Mouse (Mus musculus) heart, embryonic 10.5 days (tissue): Measurements from ENCODE around the gene Arhgap18. TPM values are rescaled to one million over a fixed set of nuclear protein-coding genes. Genes with fewer than 3 reads are reported as not detected.
"Not testable (repeated sequence)": the region's sequence is repeated elsewhere in the genome, so short reads cannot be mapped to it uniquely, and the experiment has no call there.

Experiments
- DNase-seq: peaks from one replicate; pipeline ENCODE4 v3.0.0-alpha.2; 2017; ENCODE audit warnings: low spot score
- H3K27ac ChIP-seq: fragments of 300-500 bp; sonication (generic); 2 replicates; pipeline ENCODE4 v1.5.1; 2016; ENCODE audit warnings: mild to moderate bottlenecking
- H3K27me3 ChIP-seq: fragments of 300-500 bp; sonication (generic); 2 replicates; pipeline ENCODE4 v1.6.1; 2016; ENCODE audit warnings: mild to moderate bottlenecking; ENCODE audit not compliant: poor library complexity, insufficient read depth, severe bottlenecking
- H3K36me3 ChIP-seq: fragments of 300-500 bp; sonication (generic); 2 replicates; pipeline ENCODE4 v1.6.1; 2016; ENCODE audit warnings: mild to moderate bottlenecking, moderate library complexity
- H3K4me1 ChIP-seq: fragments of 300-500 bp; sonication (generic); 2 replicates; pipeline ENCODE4 v1.6.1; 2016; ENCODE audit warnings: mild to moderate bottlenecking
- H3K4me3 ChIP-seq: fragments of 300-500 bp; sonication (generic); 2 replicates; pipeline ENCODE4 v1.5.1; 2016; ENCODE audit warnings: mild to moderate bottlenecking, moderate library complexity
- H3K9me3 ChIP-seq: fragments of 300-500 bp; sonication (generic); 2 replicates; pipeline ENCODE4 v1.6.1; 2016; ENCODE audit warnings: mild to moderate bottlenecking, moderate library complexity
- WGBS: fragments of 180-500 bp; shearing (Covaris S2); methylation state at CpG from one replicate; pipeline ENCODE4 v1.1.7; 2016; 5-methylcytosine and 5-hydroxymethylcytosine counted together
- polyA plus RNA-seq: library from polyadenylated mRNA; unstranded; fragments of >200 nt; fragmentation: Nextera tagmentation; extraction: Ambion mirVana; gene quantifications from 2 replicates; pipeline ENCODE4 v1.2.1, GENCODE M21; 2016

Arhgap18 gene
- polyA plus RNA-seq, 1 experiment from 2014 or later = 12.8 TPM

DNA sequence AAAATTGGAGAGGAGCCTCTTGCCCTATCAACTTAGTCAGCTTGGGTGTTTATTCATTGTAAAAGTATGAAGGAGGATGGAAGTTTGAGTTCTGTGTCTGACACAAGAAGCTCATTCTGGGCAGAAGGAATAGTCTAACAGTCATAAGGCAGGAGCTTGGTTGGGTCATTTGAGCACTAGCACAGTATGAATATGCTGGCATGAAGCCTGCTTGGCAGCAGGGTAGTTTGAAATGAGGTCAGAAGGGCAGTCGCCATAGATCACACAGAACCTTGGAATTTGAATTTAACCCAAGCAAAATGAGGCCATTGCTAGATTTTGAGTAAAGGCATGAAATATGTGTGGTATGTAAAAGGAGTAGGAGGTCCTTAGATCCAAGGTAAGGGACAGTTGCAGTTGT is 139.9 kb downstream of the Arhgap18 start:
- H3K4me1 ChIP-seq = no peaks in the 10 kb centered on the region
- WGBS = 75% methylated on average over 1 of the region's 1 CpGs

DNA sequence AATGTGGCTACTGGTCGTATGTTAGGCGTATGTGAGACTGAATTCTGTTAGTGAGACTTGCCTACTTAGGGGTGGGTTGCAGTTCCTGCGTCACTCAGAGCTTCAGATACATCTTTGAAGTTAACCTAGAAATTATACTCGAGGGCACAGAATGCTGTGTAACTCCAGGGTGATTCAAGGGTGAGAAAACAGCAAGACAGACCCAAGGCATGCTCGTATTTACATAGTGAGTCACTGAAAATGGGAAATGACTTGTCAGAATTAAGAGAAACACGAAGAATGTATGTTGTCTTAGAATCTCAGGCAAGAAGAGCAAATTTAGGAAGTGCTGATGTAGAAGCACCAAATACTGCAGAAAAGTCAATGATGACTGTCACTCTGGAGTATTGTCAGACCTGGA is 142.5 kb downstream of the Arhgap18 start:
- 74% methylated on average over 6 of the region's 6 CpGs for WGBS
- Histone ChIP-seq H3K36me3 (no peaks in the 10 kb centered on the region), H3K27me3 (no peaks in the 10 kb centered on the region), H3K27ac (no peak overlapping the region), H3K4me3 (no peak overlapping the region), H3K4me1 (no peaks in the 10 kb centered on the region), H3K9me3 (no peaks in the 10 kb centered on the region)
- no peak for DNase-seq

More for the DNA sequence above, 139.9 kb downstream of the Arhgap18 start:
- Histone ChIP-seq H3K4me3 (no peak overlapping the region), H3K27me3 (no peaks in the 10 kb centered on the region), H3K27ac (no peak overlapping the region), H3K36me3 (no peaks in the 10 kb centered on the region), H3K9me3 (no peaks in the 10 kb centered on the region)
- no peak for DNase-seq

DNA sequence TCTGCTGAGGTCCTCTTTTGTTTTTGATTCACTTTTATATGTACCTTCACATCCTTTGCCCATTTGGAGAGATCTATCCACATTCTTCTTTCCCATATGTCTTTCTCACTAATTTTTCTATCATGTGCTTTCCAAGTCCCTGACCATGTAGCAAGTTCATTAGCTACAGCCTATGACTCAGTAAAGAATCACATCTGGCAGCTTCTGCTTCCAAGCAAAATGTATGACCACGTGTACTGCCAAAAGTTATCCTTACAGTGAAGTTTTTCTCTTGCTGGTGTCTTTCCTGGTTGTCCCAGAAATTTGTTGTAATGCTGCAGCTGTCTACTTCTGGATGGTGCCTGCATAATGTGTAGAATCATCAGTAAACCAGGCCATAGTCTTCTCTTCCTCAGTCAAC is 147.2 kb downstream of the Arhgap18 start:
- WGBS = 80% methylated on average over 1 of the region's 1 CpGs

DNA sequence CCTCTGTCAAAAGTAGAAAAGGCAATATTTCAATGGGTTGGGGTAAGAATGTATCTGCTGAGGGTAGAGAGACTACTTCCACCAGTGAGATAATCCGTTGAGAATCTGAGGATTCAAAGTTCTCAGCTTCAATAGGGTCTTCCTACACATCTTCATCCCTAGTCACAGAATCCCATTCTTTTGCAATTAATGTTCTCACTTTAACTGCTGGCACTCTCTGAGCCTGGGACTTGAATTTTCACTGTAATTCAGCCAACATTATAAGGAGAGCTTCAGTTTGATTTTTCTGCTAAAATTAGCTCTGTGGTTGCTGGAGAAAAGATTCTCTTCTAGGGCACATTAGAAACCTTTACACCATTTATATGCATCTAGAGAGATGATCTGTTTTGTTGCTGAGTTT is 150.6 kb downstream of the Arhgap18 start:
- WGBS = 86% methylated on average over 1 of the region's 1 CpGs
- DNase-seq = no peak
- Histone ChIP-seq H3K4me3 (no peak overlapping the region), H3K9me3 (no peaks in the 10 kb centered on the region), H3K4me1 (no peaks in the 10 kb centered on the region), H3K27ac (no peak overlapping the region), H3K36me3 (peaks cover 3% of the 10 kb centered on the region; the same call in 1 of the 2 replicates), H3K27me3 (no peaks in the 10 kb centered on the region)

More for the DNA sequence above, 147.2 kb downstream of the Arhgap18 start:
- no peaks in the 10 kb centered on the region for H3K27me3 ChIP-seq
- H3K4me1 ChIP-seq = no peaks in the 10 kb centered on the region
- DNase-seq = no peak
- no peak overlapping the region for H3K27ac ChIP-seq
- no peak overlapping the region for H3K4me3 ChIP-seq
- H3K36me3 ChIP-seq = no peaks in the 10 kb centered on the region
- H3K9me3 ChIP-seq = no peaks in the 10 kb centered on the region

DNA sequence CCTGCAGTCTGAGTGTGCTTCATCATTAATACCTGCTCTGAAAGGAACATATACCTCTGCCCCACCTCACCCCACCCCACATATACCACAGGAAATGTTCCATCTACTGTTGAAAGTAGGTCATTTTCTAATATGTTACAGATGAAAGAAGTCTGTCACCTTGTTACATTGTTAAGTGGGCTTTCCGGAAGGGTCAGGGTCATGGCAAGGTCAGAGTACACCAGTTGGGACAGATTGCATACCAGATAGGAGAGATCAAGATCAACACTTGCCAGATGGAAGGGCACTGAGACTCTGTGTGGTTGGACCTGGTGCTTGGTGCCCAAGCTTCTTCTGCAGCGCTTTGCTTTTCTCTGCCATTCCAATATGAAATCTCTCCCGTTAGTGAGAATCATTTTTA is 158.0 kb downstream of the Arhgap18 start:
- DNase-seq = no peak
- H3K36me3 ChIP-seq = peaks cover 3% of the 10 kb centered on the region; the same call in 1 of the 2 replicates
- H3K27ac ChIP-seq = no peak overlapping the region
- H3K4me1 ChIP-seq = no peaks in the 10 kb centered on the region
- no peak overlapping the region for H3K4me3 ChIP-seq
- no peaks in the 10 kb centered on the region for H3K27me3 ChIP-seq
- no peaks in the 10 kb centered on the region for H3K9me3 ChIP-seq
- WGBS = 80% methylated on average over 3 of the region's 3 CpGs

DNA sequence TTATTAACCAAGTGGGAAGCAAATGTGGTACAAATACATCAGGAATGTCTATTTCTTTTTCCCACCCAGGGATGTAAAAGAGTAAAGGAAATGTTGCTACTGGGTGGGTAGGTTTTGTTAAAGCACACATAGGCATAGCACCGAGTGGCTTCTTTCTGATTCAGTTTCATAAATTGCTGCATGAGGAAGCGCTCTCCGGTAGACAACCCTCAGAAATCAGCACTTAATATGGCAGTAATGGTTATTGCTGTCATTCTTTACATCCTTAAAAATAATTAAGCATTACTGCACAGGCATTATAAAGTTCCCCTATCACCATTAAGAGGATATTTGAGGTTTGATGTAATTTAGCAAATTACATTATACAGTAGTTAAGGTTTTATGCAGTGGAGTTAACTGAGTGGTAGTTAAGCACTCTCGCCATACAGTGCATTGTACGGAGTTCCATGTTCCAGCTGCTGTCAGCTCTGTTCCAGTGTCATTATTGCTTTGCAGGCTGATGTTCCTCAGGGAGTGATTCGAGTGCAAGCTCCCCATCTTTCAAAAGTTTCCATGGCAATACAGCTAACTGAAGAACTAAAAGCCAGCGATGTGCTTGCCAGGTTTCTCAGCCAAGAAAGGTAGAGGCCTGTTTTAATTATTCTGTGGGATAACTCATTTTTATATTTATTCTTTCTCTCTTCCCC is 159.0 kb downstream of the Arhgap18 start:
- Histone ChIP-seq H3K27ac (no peak overlapping the region), H3K36me3 (no peaks in the 10 kb centered on the region), H3K4me1 (no peaks in the 10 kb centered on the region), H3K27me3 (no peaks in the 10 kb centered on the region), H3K4me3 (no peak overlapping the region), H3K9me3 (no peaks in the 10 kb centered on the region)
- 84% methylated on average over 7 of the region's 7 CpGs for WGBS
- no peak for DNase-seq

DNA sequence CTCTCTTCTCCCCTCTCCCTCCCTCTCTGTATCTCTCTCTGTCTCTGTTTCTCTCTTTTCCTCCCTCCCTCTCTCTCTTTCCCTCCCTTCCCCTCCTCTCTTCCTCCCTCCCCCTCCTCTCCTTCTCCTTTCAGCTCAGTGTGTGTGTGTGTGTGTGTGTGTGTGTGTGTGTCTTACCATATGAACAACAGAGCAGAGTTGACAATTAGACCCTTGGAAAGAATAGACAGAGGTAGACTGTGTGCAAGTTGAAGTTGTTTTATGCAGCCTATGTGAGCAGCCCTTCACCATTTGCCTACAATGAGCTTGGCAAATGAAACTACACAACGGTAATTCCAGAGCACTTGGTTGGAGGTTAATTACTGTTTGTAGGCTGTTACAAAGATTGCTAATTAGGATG is 159.6 kb downstream of the Arhgap18 start:
- 88% methylated on average over 1 of the region's 1 CpGs for WGBS
- no peaks in the 10 kb centered on the region for H3K27me3 ChIP-seq

DNA sequence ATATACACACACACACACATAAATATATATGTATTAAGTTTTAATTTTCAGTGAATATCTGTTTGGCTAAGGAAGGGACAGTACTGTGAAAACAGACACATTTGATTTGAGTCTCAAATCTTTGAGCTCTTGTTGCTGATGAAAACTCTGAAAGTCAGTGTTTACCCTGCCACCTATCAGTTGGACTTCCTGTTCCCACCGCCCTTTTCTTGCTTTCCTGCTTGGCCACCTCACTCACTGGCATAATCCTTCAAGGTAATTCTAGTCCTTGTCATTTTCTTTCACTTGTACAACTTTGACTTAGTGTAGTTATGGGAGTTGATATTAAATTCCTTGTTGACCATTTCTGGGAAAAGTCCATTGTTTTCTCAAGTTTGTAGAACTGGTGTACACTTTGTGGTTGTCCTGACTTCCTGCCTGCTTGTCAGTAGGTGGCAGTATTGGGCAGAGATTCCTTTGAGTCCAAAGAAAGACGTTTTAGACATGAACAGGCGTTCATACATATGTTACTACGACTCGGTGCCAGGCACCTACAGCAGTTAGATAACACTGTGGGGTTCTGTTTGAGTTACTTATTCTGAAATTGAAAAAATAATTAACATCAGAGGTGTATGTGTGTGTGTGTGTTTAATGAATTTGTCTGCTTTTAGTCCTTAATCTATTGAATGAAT is 166.2 kb downstream of the Arhgap18 start:
- 40% methylated on average over 5 of the region's 5 CpGs for WGBS
- H3K4me3 ChIP-seq = no peak overlapping the region
- H3K4me1 ChIP-seq = no peaks in the 10 kb centered on the region
- H3K9me3 ChIP-seq = no peaks in the 10 kb centered on the region
- no peak for DNase-seq
- no peaks in the 10 kb centered on the region for H3K27me3 ChIP-seq
- no peak overlapping the region for H3K27ac ChIP-seq
- H3K36me3 ChIP-seq = no peaks in the 10 kb centered on the region

More for the DNA sequence above, 159.6 kb downstream of the Arhgap18 start:
- DNase-seq = no peak
- H3K4me1 ChIP-seq = no peaks in the 10 kb centered on the region
- H3K9me3 ChIP-seq = no peaks in the 10 kb centered on the region
- no peak overlapping the region for H3K4me3 ChIP-seq
- no peaks in the 10 kb centered on the region for H3K36me3 ChIP-seq
- H3K27ac ChIP-seq = no peak overlapping the region

DNA sequence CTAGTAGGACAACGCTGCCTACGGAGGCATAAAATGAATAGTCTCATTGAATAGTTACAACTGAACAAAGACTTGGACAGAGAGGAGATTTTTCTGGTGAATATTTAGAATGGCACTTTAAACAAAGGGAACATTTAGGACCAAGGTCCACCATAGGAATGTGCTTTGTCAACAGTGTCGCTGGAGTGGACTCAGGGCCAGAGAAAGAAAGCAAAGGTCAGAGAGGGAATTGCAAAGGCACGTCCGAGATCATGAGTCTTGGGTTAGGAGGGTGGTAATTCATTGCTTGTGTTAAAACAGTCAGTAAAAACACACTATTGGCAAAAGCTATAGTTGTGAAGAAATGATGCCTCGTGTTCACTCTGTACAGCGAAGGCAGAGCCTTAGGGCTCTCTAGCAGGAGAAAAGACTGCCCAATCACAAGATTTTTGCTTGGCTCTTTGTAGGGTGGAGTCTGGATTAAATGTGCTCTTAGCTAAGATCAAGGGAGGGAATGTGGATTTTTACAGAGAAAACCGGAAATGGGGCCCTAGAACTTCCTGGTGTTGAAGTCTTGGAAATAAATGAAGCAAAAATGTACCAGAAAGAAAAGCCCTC is 167.3 kb downstream of the Arhgap18 start:
- H3K36me3 ChIP-seq = no peaks in the 10 kb centered on the region

DNA sequence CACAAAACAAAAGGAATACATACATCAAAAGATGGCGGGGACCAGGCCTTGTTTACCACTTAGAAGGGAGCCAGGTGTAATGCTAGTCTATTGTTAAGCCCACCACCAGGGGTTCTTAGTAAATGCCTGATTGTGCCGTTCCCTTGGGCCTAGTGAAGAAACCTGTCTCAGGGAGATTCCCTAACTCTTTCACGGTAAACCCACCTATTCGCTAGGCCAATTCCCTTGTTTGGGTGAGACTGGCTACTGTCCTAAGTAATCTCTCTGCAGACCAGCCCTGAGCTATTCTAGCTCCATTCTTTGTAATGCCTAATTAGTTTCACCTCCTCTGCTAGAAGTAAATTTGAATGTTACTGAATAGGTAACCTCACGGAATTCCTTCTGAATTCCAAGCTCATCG is 182.8 kb downstream of the Arhgap18 start:
- not testable (repeated sequence) for DNase-seq, H3K4me3 ChIP-seq, H3K4me1 ChIP-seq, H3K36me3 ChIP-seq, H3K9me3 ChIP-seq, H3K27ac ChIP-seq, H3K27me3 ChIP-seq
- WGBS = 83% methylated on average over 6 of the region's 6 CpGs

More for the DNA sequence above, 167.3 kb downstream of the Arhgap18 start:
- no peaks in the 10 kb centered on the region for H3K4me1 ChIP-seq
- H3K9me3 ChIP-seq = no peaks in the 10 kb centered on the region
- DNase-seq = no peak
- no peak overlapping the region for H3K27ac ChIP-seq
- H3K27me3 ChIP-seq = no peaks in the 10 kb centered on the region
- H3K4me3 ChIP-seq = no peak overlapping the region
- WGBS = 66% methylated on average over 8 of the region's 8 CpGs

DNA sequence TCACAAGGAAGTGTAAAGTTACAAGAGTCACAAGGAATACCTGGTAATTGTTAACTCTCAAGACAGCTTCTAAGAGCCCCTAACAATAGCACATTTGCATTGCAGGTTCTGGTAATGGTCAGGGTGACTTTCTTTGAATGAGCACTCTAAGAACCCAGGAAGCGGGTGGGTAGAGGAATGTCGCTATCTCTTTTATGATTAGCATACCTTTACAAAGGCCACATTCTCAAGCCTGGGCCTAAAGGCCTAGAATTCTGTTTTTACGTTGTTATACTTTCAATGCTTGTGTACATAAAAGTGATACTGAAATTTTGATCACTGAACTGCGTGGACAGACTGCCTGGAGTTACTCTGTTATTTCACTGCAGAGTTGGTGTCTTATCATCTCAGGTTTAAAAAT is 185.2 kb downstream of the Arhgap18 start:
- H3K4me1 ChIP-seq, H3K36me3 ChIP-seq, H3K27me3 ChIP-seq, H3K9me3 ChIP-seq, H3K27ac ChIP-seq, DNase-seq, H3K4me3 ChIP-seq: not testable (repeated sequence)
- 58% methylated on average over 4 of the region's 4 CpGs for WGBS

DNA sequence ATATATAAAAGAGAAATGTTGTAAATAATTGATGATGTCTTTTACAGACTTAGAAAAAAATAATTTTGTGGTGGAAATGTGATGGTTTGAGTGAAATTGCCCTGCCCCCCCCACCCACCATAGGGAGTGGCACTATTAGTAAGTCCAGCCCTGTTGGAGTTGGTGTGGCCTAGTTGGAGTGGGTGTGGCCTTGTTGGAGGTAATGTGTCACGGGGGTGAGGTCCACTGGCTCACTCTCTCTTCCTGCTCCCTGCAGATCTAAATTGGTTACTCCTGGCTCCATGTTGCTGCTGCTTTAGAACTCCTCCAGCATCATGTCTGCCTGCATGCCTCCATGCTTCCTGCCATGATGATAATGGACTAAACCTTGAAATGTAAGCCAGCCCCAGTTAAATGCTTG is 186.3 kb downstream of the Arhgap18 start:
- WGBS = 64% methylated on average over 1 of the region's 1 CpGs
- DNase-seq = no peak
- Histone ChIP-seq H3K27me3 (no peaks in the 10 kb centered on the region), H3K9me3 (no peaks in the 10 kb centered on the region), H3K4me1 (no peaks in the 10 kb centered on the region), H3K27ac (no peak overlapping the region), H3K36me3 (no peaks in the 10 kb centered on the region), H3K4me3 (no peak overlapping the region)

DNA sequence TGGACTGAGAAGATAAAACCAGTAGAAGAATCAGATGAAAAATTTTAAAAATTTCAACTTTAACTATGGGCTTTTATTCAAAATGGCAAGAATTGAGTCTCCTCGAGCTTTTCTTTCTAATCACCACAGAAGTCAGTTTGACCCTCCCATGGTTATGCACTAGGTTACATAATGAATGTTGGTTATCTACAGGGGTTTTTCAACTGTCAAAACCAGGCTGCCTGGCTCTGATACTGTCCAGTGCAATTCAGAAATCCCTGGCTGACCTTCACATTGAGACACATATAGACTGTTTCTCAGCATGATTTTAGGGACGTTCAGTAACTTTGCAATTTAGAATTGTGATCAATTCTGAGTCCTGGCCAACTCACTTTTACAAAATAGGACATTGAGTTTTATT is 195.1 kb downstream of the Arhgap18 start:
- DNase-seq = no peak
- Histone ChIP-seq H3K4me1 (0 out of 2 replicates have a peak, but pooled peaks cover 4% of the 10 kb centered on the region), H3K36me3 (no peaks in the 10 kb centered on the region), H3K27me3 (no peaks in the 10 kb centered on the region), H3K9me3 (no peaks in the 10 kb centered on the region), H3K27ac (no peak overlapping the region), H3K4me3 (no peak overlapping the region)
- WGBS = 55% methylated on average over 2 of the region's 2 CpGs
